Mouse (Mus musculus) liver, postnatal 0 days (tissue): Measurements from ENCODE around the gene Cst3.

Experiments used
- CTCF ChIP-seq: sonication (generic); IDR thresholded peaks from 2 replicates; pipeline ENCODE4 v1.5.1; 2016; ENCODE audit warnings: antibody characterized with exemption, low read depth
- EP300 ChIP-seq: IDR thresholded peaks from 2 replicates; pipeline ENCODE4 v1.6.1; 2016; ENCODE audit warnings: antibody characterized with exemption, low read depth, mild to moderate bottlenecking

DNA sequence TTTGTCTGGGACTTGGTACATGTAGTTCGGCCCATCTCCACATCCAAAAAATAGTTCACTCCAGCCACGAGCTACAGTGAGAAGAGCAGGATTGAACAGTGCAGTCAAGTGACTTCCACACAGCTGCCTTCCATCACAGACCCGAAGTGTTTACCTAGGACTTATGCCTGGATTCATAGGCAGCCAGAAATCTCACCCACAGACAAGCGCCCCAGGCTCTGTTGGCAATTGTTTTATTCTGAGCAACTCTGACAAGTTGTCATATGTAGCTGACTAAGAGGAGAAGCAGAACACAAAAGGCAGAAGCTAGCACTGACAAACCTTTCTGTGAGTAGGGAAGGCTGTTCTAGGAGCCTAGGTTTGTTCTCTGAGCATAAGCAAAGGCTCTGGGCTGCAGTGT is 2.6 kb downstream of the Cst3 start:
- TF ChIP-seq CTCF (no peak), EP300 (no peak)
